Mouse (Mus musculus) limb, embryonic 14.5 days (tissue): ENCODE results near the gene Nus1. TPM values are rescaled to one million over a fixed set of nuclear protein-coding genes. Genes with fewer than 3 reads are reported as not detected.

Experiments
- ATAC-seq: fragments of 200-750 bp; cut with Nextera tagmentation; 2 replicates; pipeline ENCODE4 v1.8.0; 2017; ENCODE audit warnings: low read depth, moderate number of reproducible peaks, moderate TSS enrichment; ENCODE audit not compliant: low FRiP score
- DNase-seq: peaks from one replicate; pipeline ENCODE4 v3.0.0-alpha.2; 2015; ENCODE audit warnings: low spot score
- H3K27ac ChIP-seq: fragments of 300-500 bp; sonication (generic); replicated peaks from 2 replicates; pipeline ENCODE4 v1.5.1; 2014; ENCODE audit warnings: low read depth, mild to moderate bottlenecking, low read length, moderate library complexity, mixed read lengths
- H3K27me3 ChIP-seq: fragments of 300-500 bp; sonication (generic); 2 replicates; pipeline ENCODE4 v1.6.1; 2014; ENCODE audit warnings: low read length, mixed read lengths; ENCODE audit not compliant: control insufficient read depth, insufficient read depth
- H3K36me3 ChIP-seq: fragments of 300-500 bp; sonication (generic); 2 replicates; pipeline ENCODE4 v1.6.1; 2014; ENCODE audit warnings: mild to moderate bottlenecking, low read length, moderate library complexity, mixed read lengths; ENCODE audit not compliant: control insufficient read depth, insufficient read depth
- H3K4me1 ChIP-seq: fragments of 300-500 bp; sonication (generic); 2 replicates; pipeline ENCODE4 v1.6.1; 2014; ENCODE audit warnings: antibody characterized with exemption, low read length, mixed read lengths; ENCODE audit not compliant: control insufficient read depth, insufficient read depth
- H3K4me2 ChIP-seq: fragments of 300-500 bp; sonication (generic); replicated peaks from 2 replicates; pipeline ENCODE4 v1.6.1; 2014; ENCODE audit warnings: low read depth, mild to moderate bottlenecking, low read length, moderate library complexity; ENCODE audit not compliant: severe bottlenecking
- H3K4me3 ChIP-seq: fragments of 300-500 bp; sonication (generic); replicated peaks from 2 replicates; pipeline ENCODE4 v1.5.1; 2014; ENCODE audit warnings: low read length
- H3K9ac ChIP-seq: fragments of 300-500 bp; sonication (generic); 2 replicates; pipeline ENCODE4 v1.6.1; 2014; ENCODE audit warnings: mild to moderate bottlenecking, low read depth, low read length, moderate library complexity; ENCODE audit not compliant: severe bottlenecking
- H3K9me3 ChIP-seq: fragments of 300-500 bp; sonication (generic); 2 replicates; pipeline ENCODE4 v1.6.1; 2016; ENCODE audit warnings: low read length; ENCODE audit not compliant: control insufficient read depth
- POLR2A ChIP-seq: fragments of 200-500 bp; IDR thresholded peaks from 2 replicates; pipeline ENCODE4 v1.8.0; 2012; ENCODE audit warnings: inconsistent platforms, mild to moderate bottlenecking, moderate library complexity, borderline replicate concordance; ENCODE audit not compliant: insufficient read depth, insufficient read length; ENCODE audit errors: extremely low read depth
- WGBS: fragments of 180-500 bp; shearing (Covaris S2); extraction: QIAGEN DNeasy Blood & Tissue Kit; methylation state at CpG from one replicate; pipeline ENCODE4 v1.1.7; 2014; 5-methylcytosine and 5-hydroxymethylcytosine counted together
- polyA plus RNA-seq, 2 experiments: library from polyadenylated mRNA; depleted of rRNA in 1 of 2; stranded (reverse) in 1 of 2; unstranded in 1 of 2; fragments of >200 nt; fragmentation: Nextera tagmentation in 1 of 2; extraction: Ambion mirVana in 1 of 2; gene quantifications; 2 replicates each; pipeline versions ENCODE4 v1.2.1 to v1.2.3; 2012 to 2014

The Nus1 gene
- polyA plus RNA-seq, 2 experiments = 17.1 to 26.2 TPM

DNA sequence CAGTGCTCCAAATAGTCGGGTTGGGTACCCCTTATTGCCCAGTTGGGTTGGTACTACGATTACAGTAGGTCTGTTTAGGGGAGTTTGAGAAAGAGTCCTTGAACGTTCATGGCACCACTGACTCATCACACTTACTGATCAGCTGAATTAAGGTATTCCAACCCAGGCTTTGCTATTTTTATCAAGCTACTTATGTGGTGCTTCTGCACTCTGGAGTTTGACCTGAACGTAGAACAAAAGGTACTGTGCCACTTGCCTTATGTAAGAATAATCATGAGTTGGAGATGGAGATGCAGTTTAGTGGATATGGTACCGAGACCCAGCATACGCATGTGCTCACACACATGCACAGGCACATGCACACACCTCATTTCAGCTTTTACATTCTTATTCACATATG lies 4.4 kb downstream of the Nus1 start:
- H3K9ac ChIP-seq = no peak overlapping the region
- H3K4me1 ChIP-seq = peaks cover 13% of the 10 kb centered on the region
- H3K27me3 ChIP-seq = no peaks in the 10 kb centered on the region
- DNase-seq = no peak
- no peak overlapping the region for H3K4me2 ChIP-seq
- H3K9me3 ChIP-seq = no peaks in the 10 kb centered on the region
- no peak overlapping the region for H3K4me3 ChIP-seq
- no peak for ATAC-seq
- H3K36me3 ChIP-seq = peaks cover 4% of the 10 kb centered on the region; the same call in 1 of the 2 replicates
- WGBS = 92% methylated on average over 6 of the region's 6 CpGs
- no peak for TF ChIP-seq POLR2A
- H3K27ac ChIP-seq = no peak overlapping the region

- Histone ChIP-seq H3K4me3 (no peak overlapping the region), H3K4me2 (no peak overlapping the region), H3K27ac (no peak overlapping the region), H3K4me1 (peaks cover 11% of the 10 kb centered on the region), H3K9ac (no peak overlapping the region), H3K27me3 (no peaks in the 10 kb centered on the region), H3K9me3 (no peaks in the 10 kb centered on the region), H3K36me3 (peaks cover 4% of the 10 kb centered on the region; the same call in 1 of the 2 replicates)
- no peak for ATAC-seq
- no peak for DNase-seq
- no peak for TF ChIP-seq POLR2A
- 84% methylated on average over 2 of the region's 2 CpGs for WGBS
These were observed 5.8 kb downstream of the Nus1 start for GRCm38 (mm10) chr10:52423097-52423496.

- H3K4me1 ChIP-seq = no peaks in the 10 kb centered on the region; the same call in 1 of the 2 replicates
- H3K27me3 ChIP-seq = no peaks in the 10 kb centered on the region
- H3K4me3 ChIP-seq = no peak overlapping the region
- H3K9ac ChIP-seq = no peak overlapping the region
- WGBS = 80% methylated on average over 7 of the region's 7 CpGs
- no peaks in the 10 kb centered on the region for H3K9me3 ChIP-seq
- no peak overlapping the region for H3K27ac ChIP-seq
- ATAC-seq = no peak
- H3K36me3 ChIP-seq = peaks cover 18% of the 10 kb centered on the region
- no peak for DNase-seq
- no peak overlapping the region for H3K4me2 ChIP-seq
- TF ChIP-seq POLR2A = no peak
These were observed 9.1 kb downstream of the Nus1 start for GRCm38 (mm10) chr10:52426314-52426980.

- H3K9ac ChIP-seq = no peak overlapping the region
- WGBS = 55% methylated on average over 2 of the region's 2 CpGs
- DNase-seq (no peak), ATAC-seq (no peak)
- no peaks in the 10 kb centered on the region; the same call in 1 of the 2 replicates for H3K4me1 ChIP-seq
- no peak overlapping the region for H3K27ac ChIP-seq
- H3K27me3 ChIP-seq = no peaks in the 10 kb centered on the region
- TF ChIP-seq POLR2A = no peak
- H3K4me2 ChIP-seq = no peak overlapping the region
- H3K36me3 ChIP-seq = peaks cover 31% of the 10 kb centered on the region
- no peaks in the 10 kb centered on the region for H3K9me3 ChIP-seq
- H3K4me3 ChIP-seq = no peak overlapping the region
These were observed 10.5 kb downstream of the Nus1 start for GRCm38 (mm10) chr10:52427634-52428415.

DNA sequence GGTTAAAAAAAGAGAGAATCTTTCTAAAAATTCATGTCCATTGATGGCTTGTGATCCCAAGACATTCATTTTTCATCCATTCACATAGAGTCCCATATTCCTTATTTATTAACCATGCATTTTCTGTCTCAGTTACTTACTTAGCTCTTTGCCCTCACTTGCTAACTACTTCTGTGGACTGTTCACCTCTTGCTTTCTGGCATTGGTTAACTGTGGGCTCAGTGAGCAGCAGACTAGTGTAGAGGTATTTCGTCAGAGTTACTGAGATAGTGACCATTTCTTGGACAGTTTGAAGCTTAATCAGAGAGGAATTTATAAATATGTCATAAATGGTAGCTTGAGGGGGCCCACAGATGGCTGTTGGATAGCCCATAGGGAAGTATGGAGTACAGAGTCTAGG lies 13.6 kb downstream of the Nus1 start:
- 92% methylated on average over 1 of the region's 1 CpGs for WGBS
- Histone ChIP-seq H3K27me3 (no peaks in the 10 kb centered on the region), H3K9ac (no peak overlapping the region), H3K36me3 (peaks cover 54% of the 10 kb centered on the region), H3K4me2 (no peak overlapping the region), H3K9me3 (no peaks in the 10 kb centered on the region), H3K27ac (no peak overlapping the region), H3K4me3 (no peak overlapping the region), H3K4me1 (no peaks in the 10 kb centered on the region; the same call in 1 of the 2 replicates)
- DNase-seq = no peak
- TF ChIP-seq POLR2A = no peak
- no peak for ATAC-seq
